Mouse (Mus musculus) G1E (cell line): ENCODE measurements around the gene Cd47.

ENCODE experiments used
- CTCF ChIP-seq: IDR thresholded peaks from 2 replicates; pipeline ENCODE4 v1.5.1; 2012; ENCODE audit warnings: low read depth, low read length, inconsistent platforms, mixed read lengths
- POLR2AphosphoS5 ChIP-seq: IDR thresholded peaks from 2 replicates; pipeline ENCODE4 v1.6.1; 2012; ENCODE audit warnings: low read depth, low read length, inconsistent platforms; ENCODE audit not compliant: insufficient replicate concordance
- TAL1 ChIP-seq: conservative IDR thresholded peaks from 2 replicates; pipeline ENCODE4 v1.6.1; 2012; ENCODE audit warnings: low read depth, low read length, inconsistent platforms, mixed read lengths

GRCm38 (mm10) chr16:49936793-49937192, 136.5 kb downstream of the Cd47 start:
- TF ChIP-seq POLR2AphosphoS5 (no peak), CTCF (no peak), TAL1 (no peak)
